In genomic region chr12:28357764-28358163, GRCm38 (mm10) we compare ENCODE assay signal across 15 mouse cellular contexts.
"Had no signal": no experiment of that assay in that cellular context is flagged by ENCODE, and none has a peak within 500 bp of the region (broad histone marks: within the 10 kb centered on the region; RNA-seq: fewer than 3 reads in every experiment).

No protein-coding gene starts in this region.

- H3K27ac ChIP-seq: neural tube, embryonic 15.5 days; stomach, embryonic 15.5 days; stomach, postnatal 0 days had no signal

- H3K9me3 ChIP-seq: neural tube, embryonic 15.5 days; stomach, embryonic 15.5 days had no signal

- H3K36me3 ChIP-seq: neural tube, embryonic 15.5 days; stomach, embryonic 15.5 days had no signal

- H3K4me3 ChIP-seq: neural tube, embryonic 15.5 days; stomach, embryonic 15.5 days had no signal

- H3K9ac ChIP-seq: neural tube, embryonic 15.5 days; stomach, embryonic 15.5 days had no signal

- DNase-seq: retina, postnatal 1 day; right cerebral cortex, adult 18-20 months; right cerebral cortex, postnatal 14 days; right cerebral cortex, postnatal 25 days; right cerebral cortex, postnatal 4 days; spleen, adult 18-20 months; thymus, adult 18-20 months; thymus, adult 2 months; thymus, postnatal 14 days; thymus, postnatal 25 days; thymus, postnatal 36 days; thymus, postnatal 4 days had no signal

- H3K4me2 ChIP-seq: neural tube, embryonic 15.5 days; stomach, embryonic 15.5 days had no signal

- H3K27me3 ChIP-seq: neural tube, embryonic 15.5 days; stomach, embryonic 15.5 days had no signal

- H3K4me1 ChIP-seq: neural tube, embryonic 15.5 days had no signal
